ENCODE assay signal across 15 mouse cellular contexts in genomic region chr9:59588252-59588651, GRCm38 (mm10). TPM values are rescaled to one million over a fixed set of nuclear protein-coding genes. Genes with fewer than 3 reads are reported as not detected.
DNase-seq lines count a peak whose midpoint lies in the region; ATAC-seq and TF ChIP-seq lines count a peak whose summit lies in the region.
"Had no signal": no experiment of that assay in that cellular context is flagged by ENCODE, and none has a peak within 500 bp of the region (broad histone marks: within the 10 kb centered on the region; RNA-seq: fewer than 3 reads in every experiment).

No protein-coding gene starts in this region.

- H3K9me3 ChIP-seq in midbrain, embryonic 12.5 days = no peaks in the 10 kb centered on the region
- no peaks in the 10 kb centered on the region for H3K9me3 ChIP-seq in midbrain, embryonic 10.5 days (replicated peaks)
- H3K9me3 ChIP-seq in forebrain, postnatal 0 days (ENCODE audit: low read length) = no peaks in the 10 kb centered on the region
- H3K9me3 ChIP-seq: embryonic facial prominence, embryonic 12.5 days; liver, embryonic 13.5 days had no signal

- no peak for ATAC-seq in midbrain, embryonic 12.5 days (ENCODE audit: low FRiP score, low read depth)
- ATAC-seq in forebrain, postnatal 0 days = peak; percentile 73
- ATAC-seq: intestine, embryonic 16.5 days had no signal

- H3K9ac ChIP-seq in midbrain, embryonic 12.5 days (replicated peaks) = no peak overlapping the region
- 0 out of 2 replicates have a peak overlapping the region, but pooled peaks have one; percentile 49 for H3K9ac ChIP-seq in forebrain, postnatal 0 days
- H3K9ac ChIP-seq: embryonic facial prominence, embryonic 12.5 days; liver, embryonic 13.5 days had no signal

- H3K4me1 ChIP-seq in midbrain, embryonic 12.5 days = peaks cover 25% of the 10 kb centered on the region
- H3K4me1 ChIP-seq in midbrain, embryonic 10.5 days = peaks cover 30% of the 10 kb centered on the region
- H3K4me1 ChIP-seq in forebrain, postnatal 0 days (ENCODE audit: insufficient read depth) = peaks cover 37% of the 10 kb centered on the region
- H3K4me1 ChIP-seq: embryonic facial prominence, embryonic 12.5 days; liver, embryonic 13.5 days had no signal

- H3K4me2 ChIP-seq in midbrain, embryonic 12.5 days (replicated peaks) = no peak overlapping the region; the same call in 1 of the 2 replicates
- H3K4me2 ChIP-seq in forebrain, postnatal 0 days (ENCODE audit: low read depth) = peak overlapping the region; percentile 68
- H3K4me2 ChIP-seq: embryonic facial prominence, embryonic 12.5 days; liver, embryonic 13.5 days had no signal

- WGBS in midbrain, embryonic 12.5 days = 46% methylated on average over 5 of the region's 5 CpGs
- 73% methylated on average over 5 of the region's 5 CpGs for WGBS in midbrain, embryonic 10.5 days
- WGBS in forebrain, postnatal 0 days = 17% methylated on average over 5 of the region's 5 CpGs

- DNase-seq in midbrain, embryonic 10.5 days (ENCODE audit: low spot score) = no peak
- DNase-seq in forebrain, postnatal 0 days = peak; percentile 81
- DNase-seq in layer of hippocampus, postnatal 10 days (ENCODE audit: low spot score in 2 of 2) = peak; percentile 35 to 53
- peak; percentile 75 to 84 for DNase-seq in right cerebral cortex, postnatal 10 days (ENCODE audit: low spot score in 2 of 2)
- no peak for DNase-seq in kidney, postnatal 10 days
- no peak for DNase-seq in testis, postnatal 14 days (ENCODE audit: low spot score)
- DNase-seq in thymus, adult 18-20 months = no peak
- DNase-seq: liver, embryonic 13.5 days; lung, postnatal 10 days; spleen, adult 18-20 months had no signal

- no peak for TF ChIP-seq CTCF in forebrain, postnatal 0 days (IDR thresholded peaks at IDR 0.05; ENCODE audit: low read depth)

- no peak overlapping the region for H3K4me3 ChIP-seq in midbrain, embryonic 12.5 days
- no peak overlapping the region for H3K4me3 ChIP-seq in midbrain, embryonic 10.5 days
- peak overlapping the region; percentile 28 for H3K4me3 ChIP-seq in forebrain, postnatal 0 days (ENCODE audit: low read depth, low read length)
- H3K4me3 ChIP-seq: embryonic facial prominence, embryonic 12.5 days; liver, embryonic 13.5 days had no signal

- peak overlapping the region; percentile 54 for H3K27ac ChIP-seq in midbrain, embryonic 12.5 days (replicated peaks)
- H3K27ac ChIP-seq in midbrain, embryonic 10.5 days (replicated peaks) = no peak overlapping the region
- peak overlapping the region; percentile 95 for H3K27ac ChIP-seq in forebrain, postnatal 0 days (ENCODE audit: low read depth, low read length)
- H3K27ac ChIP-seq: embryonic facial prominence, embryonic 12.5 days; liver, embryonic 13.5 days had no signal

- H3K36me3 ChIP-seq in midbrain, embryonic 12.5 days = no peaks in the 10 kb centered on the region
- no peaks in the 10 kb centered on the region for H3K36me3 ChIP-seq in midbrain, embryonic 10.5 days
- H3K36me3 ChIP-seq in forebrain, postnatal 0 days (ENCODE audit: insufficient read depth) = no peaks in the 10 kb centered on the region
- H3K36me3 ChIP-seq: embryonic facial prominence, embryonic 12.5 days; liver, embryonic 13.5 days had no signal

- peaks cover 49% of the 10 kb centered on the region for H3K27me3 ChIP-seq in midbrain, embryonic 12.5 days
- peaks cover 69% of the 10 kb centered on the region for H3K27me3 ChIP-seq in midbrain, embryonic 10.5 days (ENCODE audit: low read depth, poor library complexity, severe bottlenecking)
- H3K27me3 ChIP-seq in forebrain, postnatal 0 days (ENCODE audit: insufficient read depth, low read length) = no peaks in the 10 kb centered on the region
- H3K27me3 ChIP-seq: embryonic facial prominence, embryonic 12.5 days had no signal

RNA-seq across cellular contexts. Expression of gene Celf6, which starts 10.5 kb away (rescaled TPM):
- 22.0 and 22.1 TPM in 2 replicates for polyA plus RNA-seq in midbrain, embryonic 12.5 days (2016; fragmentation: Nextera tagmentation; extraction: Ambion mirVana)
- polyA plus RNA-seq in midbrain, embryonic 10.5 days (2016; fragmentation: Nextera tagmentation; extraction: Ambion mirVana) = 4.4 and 8.2 TPM in 2 replicates
- total RNA-seq in forebrain, postnatal 0 days (2014; rRNA removed) = 53.8 and 97.6 TPM in 2 replicates
- 19.3 and 41.7 TPM in 2 replicates for polyA plus RNA-seq in forebrain, postnatal 0 days (2015; fragmentation: Nextera tagmentation; extraction: Ambion mirVana)
- total RNA-seq in layer of hippocampus, postnatal 10 days (2021) = 10 to 100 TPM; 36.2 to 36.4 TPM
- total RNA-seq: monocyte, adult 5-6 weeks had no signal
- polyA plus RNA-seq: heart, postnatal 0 days had no signal

RNA-seq across cellular contexts. Expression of gene Parp6, which starts 28.8 kb away (rescaled TPM):
- polyA plus RNA-seq in midbrain, embryonic 12.5 days (2016; fragmentation: Nextera tagmentation; extraction: Ambion mirVana) = 117 and 126 TPM in 2 replicates
- polyA plus RNA-seq in midbrain, embryonic 10.5 days (2016; fragmentation: Nextera tagmentation; extraction: Ambion mirVana) = 46.5 and 70.8 TPM in 2 replicates
- 133 and 137 TPM in 2 replicates for total RNA-seq in forebrain, postnatal 0 days (2014; rRNA removed)
- polyA plus RNA-seq in forebrain, postnatal 0 days (2015; fragmentation: Nextera tagmentation; extraction: Ambion mirVana) = 181 and 195 TPM in 2 replicates
- 100 to 1,000 TPM; 177 to 180 TPM for total RNA-seq in layer of hippocampus, postnatal 10 days (2021)

RNA-seq across cellular contexts. Expression of gene Tmem202, which starts 48.6 kb away (rescaled TPM):
- 0.21 TPM in 1 of 2 replicates, not detected in the other for polyA plus RNA-seq in midbrain, embryonic 12.5 days (2016; fragmentation: Nextera tagmentation; extraction: Ambion mirVana)
- polyA plus RNA-seq in midbrain, embryonic 10.5 days (2016; fragmentation: Nextera tagmentation; extraction: Ambion mirVana) = 0.09 and 0.12 TPM in 2 replicates
- 0.38 and 1.8 TPM in 2 replicates for total RNA-seq in forebrain, postnatal 0 days (2014; rRNA removed)
- polyA plus RNA-seq in forebrain, postnatal 0 days (2015; fragmentation: Nextera tagmentation; extraction: Ambion mirVana) = 1.2 TPM in 2 replicates
- 1 to 10 TPM; 1.6 to 1.7 TPM for total RNA-seq in layer of hippocampus, postnatal 10 days (2021)
- total RNA-seq: monocyte, adult 5-6 weeks had no signal
- polyA plus RNA-seq: embryonic facial prominence, embryonic 12.5 days; liver, embryonic 13.5 days had no signal

RNA-seq across cellular contexts. Expression of gene Hexa, which starts 48.9 kb away (rescaled TPM):
- polyA plus RNA-seq in midbrain, embryonic 12.5 days (2016; fragmentation: Nextera tagmentation; extraction: Ambion mirVana) = 45.5 and 47.7 TPM in 2 replicates
- 50.4 and 51.2 TPM in 2 replicates for polyA plus RNA-seq in midbrain, embryonic 10.5 days (2016; fragmentation: Nextera tagmentation; extraction: Ambion mirVana)
- 48.1 and 50.7 TPM in 2 replicates for total RNA-seq in forebrain, postnatal 0 days (2014; rRNA removed)
- polyA plus RNA-seq in forebrain, postnatal 0 days (2015; fragmentation: Nextera tagmentation; extraction: Ambion mirVana) = 46.3 and 49.9 TPM in 2 replicates
- total RNA-seq in layer of hippocampus, postnatal 10 days (2021) = 10 to 100 TPM; 30.4 to 34.8 TPM

Comparison
In these comparisons a context has a peak if more than half of its experiments do, and no peak if none do; other contexts are left out.
1. DNase-seq: peak in forebrain, postnatal 0 days (single experiment), layer of hippocampus, postnatal 10 days (2 of 2) and right cerebral cortex, postnatal 10 days (2 of 2); none in midbrain, embryonic 10.5 days (single experiment), kidney, postnatal 10 days (single experiment), testis, postnatal 14 days (single experiment) and thymus, adult 18-20 months (0 of 2).